Mouse (Mus musculus): ENCODE data around the gene Cnbd2. TPM values are rescaled to one million over a fixed set of nuclear protein-coding genes. Genes with fewer than 3 reads are reported as not detected.
"Not testable (repeated sequence)": the region's sequence is repeated elsewhere in the genome, so short reads cannot be mapped to it uniquely, and the experiment has no call there.

The Cnbd2 gene
- polyA plus RNA-seq, 3 experiments from 2014 or later = 5.3 to 7.5 (median 5.8) TPM

DNA sequence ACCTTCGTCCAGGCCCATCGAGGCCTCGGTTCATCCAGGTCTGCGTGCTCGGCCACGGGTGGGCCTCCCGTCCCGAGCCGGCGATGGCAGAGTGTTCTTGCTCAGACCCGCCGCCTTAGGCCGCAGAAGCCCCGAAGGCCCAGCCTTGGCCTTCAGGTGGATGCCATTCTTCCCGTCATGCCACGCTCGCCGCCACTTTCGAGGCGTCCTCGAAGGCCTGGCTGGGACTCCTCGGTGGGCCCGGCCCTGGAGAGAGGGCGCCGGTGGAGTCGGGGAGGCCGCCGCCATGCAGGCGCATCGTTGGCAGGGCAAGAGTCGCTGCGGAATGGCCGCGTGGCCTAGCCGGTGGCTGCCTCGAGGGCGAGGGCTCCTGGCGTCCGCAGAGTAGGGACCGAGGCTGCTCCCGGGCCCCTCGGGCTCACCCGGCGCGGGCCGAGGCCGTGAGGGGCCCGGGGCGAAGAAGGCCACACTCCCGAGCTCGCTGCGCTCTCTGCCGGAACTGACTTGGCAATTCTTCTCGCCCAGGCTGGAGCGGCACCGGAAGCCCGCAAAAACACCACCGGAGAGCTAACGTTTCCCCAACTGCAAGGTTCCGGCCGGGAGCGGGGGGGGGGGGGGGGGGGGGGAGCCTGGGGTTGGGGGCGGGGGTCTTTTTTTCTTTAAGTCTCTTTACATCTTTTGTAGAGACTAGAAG is 80.5 kb downstream of the Cnbd2 start:
- ATAC-seq = peak; percentile 94

DNA sequence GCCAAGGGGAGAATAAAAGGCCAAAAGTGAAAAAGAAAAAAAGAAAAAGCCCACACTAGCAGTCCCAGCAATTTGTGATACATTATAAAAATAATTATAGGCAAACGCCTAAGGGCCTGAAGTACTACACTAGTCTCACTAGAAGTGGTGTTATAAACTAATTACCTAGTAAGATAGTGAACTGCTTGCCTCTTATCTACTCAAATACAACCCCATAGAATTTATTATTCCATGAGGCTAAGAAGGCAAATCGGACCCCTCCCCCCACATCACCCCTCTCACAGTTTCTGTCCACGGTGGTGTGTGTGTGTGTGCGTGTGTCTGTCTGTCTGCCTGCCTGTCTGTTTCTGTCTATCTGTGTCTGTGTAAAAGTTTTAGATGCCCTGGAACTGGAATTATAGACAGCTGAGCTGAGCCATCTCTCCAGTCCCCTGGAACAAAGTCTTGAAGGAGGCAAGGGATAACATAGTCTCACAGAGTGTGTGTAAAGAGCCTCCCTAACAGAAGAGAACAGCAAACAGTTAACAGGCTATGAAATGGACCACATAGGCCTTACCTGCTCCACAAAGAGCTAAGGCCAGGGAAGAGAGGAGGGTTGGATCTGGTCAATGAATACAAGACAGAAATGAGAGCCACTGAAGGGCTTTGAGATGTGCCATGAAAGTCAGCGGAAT is 81.2 kb downstream of the Cnbd2 start:
- ATAC-seq = no peak

DNA sequence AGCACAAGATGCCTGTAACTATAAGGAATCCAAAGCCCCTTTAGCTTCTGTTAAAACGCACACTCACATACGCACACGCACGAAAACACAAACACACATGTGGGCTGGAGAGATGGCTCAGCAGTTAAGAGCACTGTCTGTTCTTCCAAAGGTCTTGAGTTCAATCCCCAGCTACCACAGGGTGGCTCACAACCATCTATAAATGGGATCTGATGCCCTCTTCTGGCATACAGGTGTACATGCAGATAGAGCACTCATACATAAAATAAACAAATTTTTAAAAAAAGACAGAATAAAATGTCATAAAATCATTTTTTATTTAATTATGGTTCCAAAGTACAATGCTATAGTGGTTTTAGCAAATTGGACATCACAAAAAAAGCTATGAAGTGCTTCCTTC is 82.2 kb downstream of the Cnbd2 start:
- no peak for ATAC-seq

DNA sequence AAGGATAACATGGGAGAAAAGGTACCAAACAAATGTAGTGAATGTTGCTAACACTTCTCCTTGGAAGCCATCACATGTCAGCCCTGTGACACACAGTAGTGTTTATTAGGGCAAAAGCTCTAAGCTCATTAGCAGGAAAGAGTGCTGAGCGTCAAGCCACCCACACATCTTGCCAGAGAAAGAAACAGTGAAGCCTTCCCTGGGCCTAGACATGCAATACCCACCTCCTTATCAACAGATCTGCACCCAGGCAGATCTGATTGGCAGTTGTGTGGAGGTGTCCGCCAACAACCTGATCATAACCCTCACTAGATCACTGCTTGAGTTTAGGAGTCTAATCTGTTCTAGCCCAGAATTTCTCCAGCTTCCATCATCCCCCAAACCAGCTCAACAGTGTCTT is 84.0 kb downstream of the Cnbd2 start:
- ATAC-seq = no peak

DNA sequence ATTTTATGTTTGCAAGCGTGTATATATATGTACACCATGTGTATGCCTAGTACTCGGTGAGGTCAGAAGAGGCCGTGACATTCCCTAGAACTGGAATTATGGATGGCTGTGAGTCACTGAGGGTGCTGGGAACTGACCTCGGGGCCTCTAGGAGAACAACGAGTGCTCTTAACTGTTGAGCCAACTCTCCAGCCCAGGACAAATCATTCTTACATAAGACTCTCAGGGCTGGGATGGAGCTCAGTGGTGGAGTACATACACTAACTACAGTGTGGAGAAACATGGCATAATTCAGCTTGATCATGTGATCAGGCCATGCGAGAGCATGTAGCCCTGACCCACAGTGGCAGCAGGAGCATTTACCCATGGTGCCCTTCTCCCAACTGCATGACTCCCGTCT is 85.9 kb downstream of the Cnbd2 start:
- no peak for ATAC-seq

DNA sequence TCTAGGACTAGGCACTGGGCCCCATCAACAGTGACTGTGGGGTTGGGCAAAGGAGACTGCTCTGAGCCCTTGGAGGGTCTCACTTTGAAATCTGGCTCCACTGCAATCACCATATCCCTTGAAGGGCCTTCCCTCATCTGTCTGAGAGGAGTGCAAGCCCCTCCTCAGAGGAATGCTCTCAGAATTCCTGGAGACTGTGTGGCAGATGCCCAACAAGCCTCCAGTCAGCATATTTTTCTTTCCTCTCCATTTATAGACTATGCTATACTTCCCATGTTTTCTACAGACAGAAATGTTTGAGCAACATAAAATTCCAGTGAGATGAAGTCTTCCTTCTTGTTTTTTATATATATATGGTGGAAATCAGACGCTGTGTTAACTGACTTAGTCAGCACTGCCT is 87.4 kb downstream of the Cnbd2 start:
- no peak for ATAC-seq

DNA sequence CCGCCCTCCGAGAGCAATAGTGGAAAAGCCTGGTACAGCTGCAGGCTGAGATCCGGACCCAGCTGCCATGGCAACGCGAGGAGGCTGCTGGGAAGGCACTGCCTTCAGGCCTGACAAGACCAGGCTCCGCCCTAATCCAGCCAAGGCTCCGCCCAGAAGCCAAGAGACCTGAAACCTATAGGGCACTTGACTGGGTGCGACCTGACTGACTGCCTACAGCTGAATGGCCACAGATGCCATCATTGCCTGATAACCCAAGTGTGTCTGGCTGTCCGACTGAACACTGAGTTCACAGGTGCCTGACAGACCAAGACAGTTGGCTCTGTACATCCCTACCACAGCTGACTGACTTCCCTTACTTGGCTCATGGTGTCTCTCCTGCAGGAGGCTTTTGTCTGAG is 89.2 kb downstream of the Cnbd2 start:
- ATAC-seq = peak; percentile 38

DNA sequence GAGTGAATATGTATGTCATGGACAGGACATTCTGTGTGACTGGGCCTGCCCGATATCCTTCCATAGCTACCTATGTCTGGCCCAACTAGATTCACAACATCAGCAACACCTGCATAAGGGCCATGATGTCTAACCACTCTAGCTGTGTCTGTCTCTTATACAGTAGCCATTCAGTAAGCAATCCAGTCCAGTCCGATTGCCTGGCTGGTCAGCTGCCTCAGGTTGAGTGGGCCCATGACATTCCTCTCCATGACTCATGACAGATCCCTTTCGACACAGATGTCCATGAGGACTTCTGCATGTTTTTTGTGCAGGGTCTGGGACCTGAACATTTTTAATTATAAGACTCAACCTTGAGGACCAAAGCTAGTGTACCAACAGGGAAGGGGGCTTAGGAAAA is 89.9 kb downstream of the Cnbd2 start:
- no peak for ATAC-seq

DNA sequence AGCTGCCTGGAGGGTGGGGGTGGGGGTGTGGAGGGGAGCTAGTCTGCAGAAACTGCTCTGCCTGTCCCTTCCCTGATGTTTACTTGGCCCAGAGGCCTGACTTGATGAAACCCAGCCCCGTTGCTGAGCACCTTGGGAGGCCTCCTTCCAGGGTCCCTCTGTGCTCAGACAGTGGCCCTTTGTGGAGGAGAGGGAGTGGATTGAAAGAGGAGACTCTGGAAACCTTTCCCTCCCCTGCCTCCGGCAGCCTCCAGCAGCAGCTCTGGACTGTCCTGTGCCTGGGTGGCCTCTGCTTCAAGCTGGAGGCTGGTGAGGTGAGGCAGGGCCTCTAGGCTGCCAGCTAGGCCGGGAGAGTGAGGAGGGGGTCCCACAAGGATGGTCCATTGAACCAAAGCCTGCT is 94.9 kb downstream of the Cnbd2 start:
- no peak for ATAC-seq

DNA sequence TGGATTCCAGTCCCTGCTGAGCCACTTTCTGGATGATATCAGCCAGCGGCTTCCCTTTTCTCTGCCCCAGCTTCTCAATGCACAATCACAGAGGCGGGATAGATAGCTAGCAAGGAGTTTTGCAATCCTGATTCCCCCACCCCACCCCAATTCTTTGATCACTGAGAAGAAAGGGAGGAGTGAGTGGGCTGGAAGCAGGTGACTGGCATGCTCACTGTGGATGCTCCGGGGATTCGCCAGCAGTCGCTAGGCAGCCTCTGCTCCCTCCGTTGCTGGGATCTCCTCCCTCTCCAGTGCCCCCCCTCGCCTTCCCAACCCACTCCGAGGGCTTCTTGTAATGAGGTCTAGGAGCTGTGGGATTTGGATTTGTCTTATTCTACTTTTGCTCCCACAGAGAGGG is 96.1 kb downstream of the Cnbd2 start:
- ATAC-seq = no peak

DNA sequence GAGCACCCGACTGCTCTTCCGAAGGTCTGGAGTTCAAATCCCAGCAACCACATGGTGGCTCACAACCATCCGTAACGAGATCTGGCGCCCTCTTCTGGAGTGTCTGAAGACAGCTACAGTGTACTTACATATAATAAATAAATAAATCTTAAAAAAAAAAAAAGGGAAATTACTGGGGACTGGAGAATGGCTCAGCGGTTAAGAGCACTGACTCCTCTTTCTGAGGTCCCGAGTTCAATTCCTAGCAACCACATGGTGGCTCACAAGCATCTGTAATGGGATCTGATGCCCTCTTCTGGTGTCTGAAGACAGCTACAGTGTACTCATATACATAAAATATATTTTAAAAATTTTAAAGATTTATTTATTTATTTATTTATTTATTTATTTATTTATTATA is 99.2 kb downstream of the Cnbd2 start:
- ATAC-seq = not testable (repeated sequence)

DNA sequence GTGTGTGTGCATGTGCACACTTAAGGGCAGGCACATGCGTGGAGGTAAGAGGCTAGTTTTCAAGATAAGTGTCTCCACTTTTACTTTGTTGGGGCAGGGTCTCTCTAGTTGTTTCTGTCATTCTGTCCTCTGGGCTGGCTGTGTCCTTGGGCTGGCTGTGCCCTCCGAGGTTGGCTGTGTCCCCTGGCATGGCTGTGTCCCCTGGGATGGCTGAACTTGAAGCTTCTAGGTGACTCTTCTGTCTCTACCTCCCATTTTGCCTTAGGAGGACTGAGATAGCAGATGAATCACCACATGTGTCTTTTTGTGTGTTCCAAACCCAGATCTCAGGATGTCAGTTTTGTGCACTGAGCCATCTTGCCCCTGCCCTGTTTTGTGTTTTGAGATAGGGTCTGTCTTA is 102.9 kb downstream of the Cnbd2 start:
- ATAC-seq = no peak

DNA sequence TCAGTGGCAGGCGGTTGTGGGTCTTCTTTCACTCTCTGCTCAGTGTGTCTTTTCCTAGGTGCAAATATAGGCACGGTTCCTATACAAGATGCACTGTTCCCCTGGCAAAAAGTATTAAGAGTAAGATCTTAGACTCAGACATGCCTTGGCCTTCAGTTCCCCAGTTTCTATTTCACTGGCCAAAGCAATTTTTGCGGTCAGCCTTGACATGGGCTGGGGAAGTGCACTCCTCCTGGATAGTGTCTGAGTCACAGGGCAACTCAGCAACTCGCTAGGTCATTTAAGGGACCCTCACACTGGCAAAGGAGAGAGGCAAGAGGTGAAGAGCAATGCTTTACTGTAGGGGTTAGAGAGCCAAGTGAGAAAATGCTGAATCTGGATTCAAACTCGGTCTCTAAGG is 103.6 kb downstream of the Cnbd2 start:
- ATAC-seq = no peak

DNA sequence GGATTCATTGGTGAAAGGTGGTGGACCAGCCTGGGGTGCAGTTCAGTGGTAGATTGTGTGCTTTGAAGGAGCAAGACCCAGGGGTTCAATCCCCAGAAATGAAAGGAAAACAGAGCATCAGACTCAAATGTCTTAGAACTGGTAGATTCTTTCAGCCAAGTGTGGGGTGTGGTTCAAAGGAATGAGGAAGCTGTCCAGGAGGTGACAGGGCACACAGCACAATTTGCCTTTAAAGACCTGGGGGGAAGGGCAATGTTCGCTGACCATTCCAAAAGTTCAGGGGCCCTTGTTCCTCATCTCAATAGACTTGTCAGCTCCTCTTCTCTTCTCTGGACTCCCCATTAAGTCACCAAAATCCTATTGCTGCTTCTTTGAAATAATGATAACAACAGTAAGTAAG is 105.1 kb downstream of the Cnbd2 start:
- no peak for ATAC-seq

DNA sequence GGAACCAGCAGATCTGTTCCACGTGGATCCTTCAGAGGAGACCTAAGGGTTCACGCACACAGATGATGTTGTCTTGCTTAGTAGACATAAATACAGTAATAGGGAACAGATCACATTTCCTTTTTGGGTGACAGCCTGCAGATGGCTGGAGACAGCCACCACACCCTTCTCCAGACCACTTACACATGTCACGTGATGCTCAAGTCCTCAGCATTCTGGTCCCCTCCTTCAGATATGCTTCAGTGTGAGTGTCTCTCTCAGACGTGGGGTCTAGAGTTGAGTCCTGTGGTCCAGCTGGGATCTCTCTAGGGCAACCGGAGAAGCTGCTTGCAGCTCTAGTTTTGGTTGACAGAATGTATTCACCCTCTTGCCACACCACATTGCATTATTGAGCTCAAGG is 106.4 kb downstream of the Cnbd2 start:
- ATAC-seq = no peak

DNA sequence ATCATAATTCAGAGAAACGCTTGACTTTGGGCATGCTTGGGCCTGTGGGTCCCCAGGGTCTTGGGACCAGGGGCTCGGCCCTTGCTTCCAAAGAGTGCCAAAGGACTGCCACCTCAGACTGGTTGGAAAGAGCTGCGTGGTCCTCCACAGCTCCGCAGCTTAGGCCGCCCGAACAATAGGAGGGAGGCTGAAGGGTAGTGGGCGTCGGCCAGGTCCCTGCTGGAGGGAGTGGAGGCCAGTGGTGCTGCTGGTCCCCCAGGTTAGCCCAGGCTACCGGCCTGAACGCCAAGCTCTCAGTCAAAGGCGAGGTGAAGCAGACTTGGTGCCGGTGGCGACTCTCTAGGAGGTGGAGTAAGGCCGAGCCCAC is 108.2 kb downstream of the Cnbd2 start:
- ATAC-seq = no peak

DNA sequence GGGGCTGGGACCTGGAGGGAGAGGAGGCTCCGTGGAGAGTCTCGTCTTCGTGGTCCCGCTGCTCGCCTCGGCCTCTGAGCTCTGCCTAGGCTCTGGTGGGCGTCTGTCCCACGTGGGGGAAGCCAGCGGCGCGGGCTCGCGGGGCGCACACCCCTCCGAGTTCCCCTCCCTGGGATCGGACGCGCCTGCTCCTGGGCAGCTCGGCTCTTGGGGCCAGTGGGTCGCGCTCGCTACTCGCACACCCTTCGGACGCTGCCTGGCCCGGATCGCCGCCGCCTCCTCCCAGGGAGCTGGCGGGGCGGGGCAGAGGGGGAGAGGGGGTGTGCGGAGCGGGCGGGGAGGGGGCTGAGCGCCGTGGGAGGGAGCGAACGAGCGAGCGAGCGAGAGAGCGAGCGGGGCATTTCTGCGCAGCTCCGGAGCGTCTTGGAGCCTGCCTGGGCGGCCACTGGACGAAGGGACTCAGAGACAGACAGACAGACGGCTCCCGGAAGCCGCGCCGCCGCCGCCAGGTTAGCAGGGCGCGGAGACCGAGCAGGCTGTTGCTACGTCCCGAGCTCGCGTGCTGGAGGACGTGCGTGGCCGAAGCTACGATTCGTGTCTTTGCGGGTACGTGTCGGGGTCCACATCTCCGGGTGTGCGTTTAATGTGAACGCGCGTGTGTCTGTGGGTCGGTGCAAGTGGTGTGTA is 108.7 kb downstream of the Cnbd2 start, which contains the start of gene Epb41l1:
Epb41l1 (plus strand) TSS at position 216 of the 687 bp plus-strand sequence.
- peak; percentile 46 for ATAC-seq

DNA sequence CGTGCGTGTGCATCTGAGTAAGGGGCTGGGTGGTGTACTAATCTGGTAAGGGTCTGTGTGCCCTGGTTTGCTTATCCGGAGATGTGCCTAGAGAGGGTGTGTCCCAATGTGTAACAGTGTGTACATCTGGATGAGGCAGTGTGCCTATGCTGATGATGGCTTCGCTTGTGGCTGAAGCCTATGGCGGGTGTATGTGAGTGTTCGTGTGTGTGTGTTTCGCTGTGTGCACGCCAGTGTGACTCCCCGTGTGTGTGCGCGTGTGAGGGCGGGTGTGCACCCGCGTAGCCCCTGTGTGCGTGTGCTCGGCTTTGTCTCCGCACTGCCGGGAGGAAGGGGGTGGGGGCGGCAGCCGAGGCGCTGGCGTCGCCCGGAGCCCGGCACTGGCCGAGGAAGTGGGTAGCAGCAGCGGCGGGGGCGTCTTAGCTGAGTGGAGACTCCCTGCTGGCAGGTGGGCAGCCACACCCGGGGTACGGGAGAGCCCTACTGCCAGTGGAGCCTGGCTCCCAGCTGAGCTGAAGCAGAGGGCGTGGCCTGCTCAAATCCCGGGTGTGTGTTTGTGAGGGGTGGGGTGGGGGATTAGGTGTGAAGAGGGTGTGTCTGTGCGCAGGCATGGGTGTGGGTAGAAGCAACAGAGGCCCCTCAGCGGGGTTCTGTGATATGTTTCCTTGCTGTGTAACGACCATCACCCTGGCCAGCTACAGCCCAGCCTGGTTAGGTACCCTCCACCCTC is 109.4 kb downstream of the Cnbd2 start:
- peak; percentile 50 for ATAC-seq

DNA sequence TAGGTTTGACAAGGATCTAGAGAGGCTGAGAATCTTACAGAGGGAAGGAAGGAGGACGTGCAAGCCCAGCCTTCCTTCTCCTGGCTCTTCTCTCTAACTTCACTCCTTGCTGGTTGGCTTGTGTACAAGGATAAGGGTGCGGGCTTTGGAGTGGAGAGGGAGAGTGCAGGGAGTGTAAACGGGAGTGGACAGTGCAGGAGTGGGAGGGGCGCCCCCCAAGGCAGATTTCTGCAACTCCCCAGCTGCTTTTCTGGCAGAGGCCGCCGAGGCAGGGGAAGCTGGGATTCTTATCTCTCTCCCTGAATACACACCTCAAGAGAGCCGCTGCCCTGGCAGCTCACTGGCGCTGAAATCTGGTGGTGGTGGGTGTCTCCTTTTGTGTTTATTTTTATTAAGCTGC is 110.5 kb downstream of the Cnbd2 start:
- ATAC-seq = no peak

DNA sequence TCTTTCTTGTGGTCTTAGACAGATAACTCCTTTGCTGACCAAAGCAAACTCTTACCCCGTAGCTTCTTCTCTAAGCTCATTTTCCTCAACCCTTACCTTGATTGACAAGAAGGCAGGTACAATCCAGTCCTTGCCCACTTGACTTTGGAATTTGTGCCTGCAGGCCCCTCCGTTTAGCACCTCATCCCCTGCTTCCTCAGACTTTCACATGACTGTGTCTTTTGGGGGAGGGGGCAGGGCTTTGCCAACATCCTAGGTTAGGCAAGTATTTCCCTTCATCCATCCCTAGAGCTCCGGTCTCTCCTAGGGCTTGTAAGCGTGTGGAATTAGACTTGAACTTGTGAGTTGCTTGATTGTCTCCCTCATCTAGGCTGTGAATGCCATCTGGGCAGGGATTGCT is 111.6 kb downstream of the Cnbd2 start:
- no peak for ATAC-seq
